Mouse (Mus musculus) bone marrow macrophage, adult 2 months (primary cell): ENCODE measurements around the gene Tmed2. TPM values are rescaled to one million over a fixed set of nuclear protein-coding genes. Genes with fewer than 3 reads are reported as not detected.
A peak's percentile ranks its signal among the peaks of the same experiment; 100 is the strongest.

Source experiments
- H3K27ac ChIP-seq: 2 replicates; pipeline ENCODE4 v1.5.1; 2012; ENCODE audit warnings: low read depth, low read length; ENCODE audit not compliant: insufficient read depth
- H3K4me1 ChIP-seq: 2 replicates; pipeline ENCODE4 v1.6.1; 2012; ENCODE audit warnings: low read length; ENCODE audit not compliant: control insufficient read depth, insufficient read depth
- H3K4me3 ChIP-seq: 2 replicates; pipeline ENCODE4 v1.5.1; 2012; ENCODE audit warnings: mild to moderate bottlenecking, low read length, moderate library complexity; ENCODE audit not compliant: insufficient read depth
- CTCF ChIP-seq: IDR thresholded peaks from 2 replicates; pipeline ENCODE4 v1.5.1; 2012; ENCODE audit warnings: low read depth, mild to moderate bottlenecking, low read length, moderate library complexity
- POLR2A ChIP-seq: IDR thresholded peaks from 2 replicates; pipeline ENCODE4 v1.6.1; 2012; ENCODE audit warnings: mild to moderate bottlenecking, low read depth, low read length, borderline replicate concordance
- polyA plus RNA-seq: library from polyadenylated mRNA; stranded (reverse); fragments of >200 nt; gene quantifications from 2 replicates; pipeline ENCODE4 v1.2.4, GENCODE M21; 2012; ENCODE audit not compliant: missing spikeins, insufficient read depth, insufficient read length

The Tmed2 gene
- polyA plus RNA-seq, 1 experiment: 339 TPM

GRCm38 (mm10) chr5:124523032-124523431 is 17.5 kb upstream of the Tmed2 start:
- H3K27ac ChIP-seq: no peak overlapping the region
- TF ChIP-seq CTCF (no peak), POLR2A (no peak)
- H3K4me1 ChIP-seq: peaks cover 6% of the 10 kb centered on the region
- H3K4me3 ChIP-seq: no peak overlapping the region

GRCm38 (mm10) chr5:124524943-124525342 is 15.6 kb upstream of the Tmed2 start:
- TF ChIP-seq CTCF: no peak
- TF ChIP-seq POLR2A: no peak
- Histone ChIP-seq H3K4me1 (peaks cover 12% of the 10 kb centered on the region), H3K4me3 (no peak overlapping the region), H3K27ac (no peak overlapping the region)

- no peak for TF ChIP-seq CTCF
- TF ChIP-seq POLR2A: no peak
- Histone ChIP-seq H3K27ac (no peak overlapping the region), H3K4me1 (peaks cover 16% of the 10 kb centered on the region), H3K4me3 (no peak overlapping the region)
These were observed 12.1 kb upstream of the Tmed2 start for GRCm38 (mm10) chr5:124528351-124528750.

GRCm38 (mm10) chr5:124528791-124529190 is 11.7 kb upstream of the Tmed2 start:
- Histone ChIP-seq H3K27ac (no peak overlapping the region), H3K4me3 (no peak overlapping the region), H3K4me1 (peaks cover 16% of the 10 kb centered on the region)
- TF ChIP-seq CTCF (no peak), POLR2A (no peak)

- TF ChIP-seq CTCF (no peak), POLR2A (no peak)
- H3K4me1 ChIP-seq: peaks cover 16% of the 10 kb centered on the region
- H3K4me3 ChIP-seq: no peak overlapping the region
- H3K27ac ChIP-seq: no peak overlapping the region
These were observed 11.3 kb upstream of the Tmed2 start for GRCm38 (mm10) chr5:124529191-124529651.

- Histone ChIP-seq H3K27ac (no peak overlapping the region), H3K4me3 (no peak overlapping the region; the same call in 1 of the 2 replicates), H3K4me1 (peaks cover 16% of the 10 kb centered on the region)
- TF ChIP-seq CTCF: no peak
- TF ChIP-seq POLR2A: no peak
These were observed 10.8 kb upstream of the Tmed2 start for GRCm38 (mm10) chr5:124529697-124530096.

- TF ChIP-seq POLR2A (no peak), CTCF (no peak)
- no peak within 1 kb of the TSS for H3K27ac ChIP-seq
- peaks cover 16% of the 10 kb centered on the region for H3K4me1 ChIP-seq
- peak within 1 kb of the TSS; percentile 66 for H3K4me3 ChIP-seq
These were observed 9.6 kb upstream of the Tmed2 start, which contains the start of gene Rilpl1 for GRCm38 (mm10) chr5:124530655-124531582. Gene Rilpl1, minus strand, starts transcription at chr5:124531391.

GRCm38 (mm10) chr5:124531583-124531930 is 8.9 kb upstream of the Tmed2 start:
- Histone ChIP-seq H3K4me1 (peaks cover 12% of the 10 kb centered on the region), H3K4me3 (peak overlapping the region; percentile 66), H3K27ac (no peak overlapping the region)
- TF ChIP-seq POLR2A: no peak
- TF ChIP-seq CTCF: no peak

GRCm38 (mm10) chr5:124532451-124532850 is 8.0 kb upstream of the Tmed2 start:
- Histone ChIP-seq H3K4me1 (peaks cover 17% of the 10 kb centered on the region), H3K4me3 (no peak overlapping the region), H3K27ac (no peak overlapping the region)
- no peak for TF ChIP-seq POLR2A
- TF ChIP-seq CTCF: no peak

- H3K4me1 ChIP-seq: peaks cover 12% of the 10 kb centered on the region
- no peak overlapping the region for H3K4me3 ChIP-seq
- no peak for TF ChIP-seq POLR2A
- no peak for TF ChIP-seq CTCF
- H3K27ac ChIP-seq: no peak overlapping the region
These were observed 5.5 kb upstream of the Tmed2 start for GRCm38 (mm10) chr5:124535016-124535415.

GRCm38 (mm10) chr5:124536776-124537175 is 3.7 kb upstream of the Tmed2 start:
- H3K4me1 ChIP-seq: peaks cover 7% of the 10 kb centered on the region; the same call in 1 of the 2 replicates
- H3K27ac ChIP-seq: no peak overlapping the region
- no peak for TF ChIP-seq CTCF
- TF ChIP-seq POLR2A: no peak
- no peak overlapping the region for H3K4me3 ChIP-seq
